ENCODE assay signal across 8 mouse cellular contexts in genomic region chr11:114657737-114658136, GRCm38 (mm10). TPM values are rescaled to one million over a fixed set of nuclear protein-coding genes. Genes with fewer than 3 reads are reported as not detected.
A peak's percentile ranks its signal among the peaks of the same experiment; 100 is the strongest.
DNase-seq lines count a peak whose midpoint lies in the region; ATAC-seq and TF ChIP-seq lines count a peak whose summit lies in the region.

No protein-coding gene starts in this region.

- 16% methylated on average over 7 of the region's 7 CpGs for WGBS in intestine, postnatal 0 days
- WGBS in intestine, embryonic 16.5 days: 12% methylated on average over 7 of the region's 7 CpGs
- 24% methylated on average over 7 of the region's 7 CpGs for WGBS in hindbrain, embryonic 11.5 days
- WGBS in liver, embryonic 14.5 days (ENCODE audit: insufficient replicate concordance): 18% methylated on average over 7 of the region's 7 CpGs

- no peak overlapping the region for H3K4me3 ChIP-seq in intestine, postnatal 0 days (ENCODE audit: low read depth, low read length)
- H3K4me3 ChIP-seq in intestine, embryonic 16.5 days (ENCODE audit: low read length): no peak overlapping the region
- no peak overlapping the region for H3K4me3 ChIP-seq in MEL (ENCODE audit: control insufficient read depth in 1 of 2, insufficient read depth in 1 of 2, low read depth in 2 of 2, low read length in 2 of 2)
- no peak overlapping the region for H3K4me3 ChIP-seq in hindbrain, embryonic 11.5 days (ENCODE audit: low read depth, low read length)
- H3K4me3 ChIP-seq in liver, embryonic 14.5 days (ENCODE audit: insufficient read depth in 1 of 2, low read depth in 2 of 2, low read length in 2 of 2): no peak overlapping the region

- H3K9me3 ChIP-seq in intestine, postnatal 0 days (ENCODE audit: control insufficient read depth): no peaks in the 10 kb centered on the region
- H3K9me3 ChIP-seq in intestine, embryonic 16.5 days (ENCODE audit: control insufficient read depth, low read length): no peaks in the 10 kb centered on the region
- no peaks in the 10 kb centered on the region for H3K9me3 ChIP-seq in MEL (replicated peaks; ENCODE audit: insufficient read depth, low read length)
- no peaks in the 10 kb centered on the region for H3K9me3 ChIP-seq in hindbrain, embryonic 11.5 days (ENCODE audit: control insufficient read depth, low read length)
- H3K9me3 ChIP-seq in liver, embryonic 14.5 days (ENCODE audit: control insufficient read depth, low read length): no peaks in the 10 kb centered on the region

- no peak for TF ChIP-seq EP300 in MEL (IDR thresholded peaks at IDR 0.05; ENCODE audit: low read depth in 1 of 2, low read length in 2 of 2)
- TF ChIP-seq EP300 in liver, embryonic 14.5 days (IDR thresholded peaks at IDR 0.05; ENCODE audit: low read depth): no peak

- H3K4me2 ChIP-seq in intestine, postnatal 0 days (replicated peaks; ENCODE audit: low read depth): no peak overlapping the region
- H3K4me2 ChIP-seq in intestine, embryonic 16.5 days (ENCODE audit: low read depth, low read length): no peak overlapping the region
- no peak overlapping the region for H3K4me2 ChIP-seq in hindbrain, embryonic 11.5 days (replicated peaks; ENCODE audit: low read depth, low read length)
- H3K4me2 ChIP-seq in liver, embryonic 14.5 days (ENCODE audit: low read depth): no peak overlapping the region

- ATAC-seq in intestine, postnatal 0 days: no peak
- ATAC-seq in intestine, embryonic 16.5 days: no peak
- peak; percentile 49; the same call in 1 of the 2 replicates for ATAC-seq in hindbrain, embryonic 11.5 days (ENCODE audit: low FRiP score)
- ATAC-seq in liver, embryonic 14.5 days (ENCODE audit: insufficient read depth): no peak
- no peak for ATAC-seq in erythroid progenitor cell, adult 5-6 weeks (replicated peaks; ENCODE audit: low FRiP score, poor library complexity, severe bottlenecking)

- TF ChIP-seq CTCF in intestine, postnatal 0 days (IDR thresholded peaks at IDR 0.05; ENCODE audit: low read depth): peak; percentile 73
- TF ChIP-seq CTCF in MEL (IDR thresholded peaks at IDR 0.05 in 2 of 3, conservative IDR thresholded peaks at IDR 0.05 in 1 of 3; ENCODE audit: control insufficient read depth in 1 of 3, insufficient read depth in 1 of 3, low read depth in 2 of 3, low read length in 3 of 3, poor library complexity in 1 of 3, severe bottlenecking in 1 of 3): peak; percentile 56 to 94 (median 73)
- peak; percentile 84 for TF ChIP-seq CTCF in liver, embryonic 14.5 days (IDR thresholded peaks at IDR 0.05; ENCODE audit: low read depth)

- no peak for TF ChIP-seq POLR2A in MEL (IDR thresholded peaks at IDR 0.05; ENCODE audit: control insufficient read depth in 1 of 2, insufficient read depth in 1 of 2, low read depth in 1 of 2, low read length in 2 of 2, poor library complexity in 1 of 2)

- no peak overlapping the region for H3K9ac ChIP-seq in intestine, postnatal 0 days (ENCODE audit: low read depth, low read length)
- no peak overlapping the region for H3K9ac ChIP-seq in intestine, embryonic 16.5 days (ENCODE audit: low read depth, low read length)
- no peak overlapping the region for H3K9ac ChIP-seq in MEL (ENCODE audit: control insufficient read depth, low read depth, low read length, poor library complexity, severe bottlenecking)
- H3K9ac ChIP-seq in hindbrain, embryonic 11.5 days (ENCODE audit: low read depth, low read length): no peak overlapping the region
- H3K9ac ChIP-seq in liver, embryonic 14.5 days (replicated peaks): no peak overlapping the region

- peak; percentile 20 for TF ChIP-seq RAD21 in MEL (IDR thresholded peaks at IDR 0.05; ENCODE audit: low read depth, low read length)

- no peaks in the 10 kb centered on the region for H3K36me3 ChIP-seq in intestine, postnatal 0 days (ENCODE audit: control insufficient read depth, insufficient read depth)
- no peaks in the 10 kb centered on the region for H3K36me3 ChIP-seq in intestine, embryonic 16.5 days (ENCODE audit: control insufficient read depth, insufficient read depth, low read length)
- H3K36me3 ChIP-seq in MEL (ENCODE audit: control insufficient read depth in 1 of 2, insufficient read depth in 2 of 2, low read length in 2 of 2): no peaks in the 10 kb centered on the region
- no peaks in the 10 kb centered on the region for H3K36me3 ChIP-seq in hindbrain, embryonic 11.5 days (ENCODE audit: control insufficient read depth, insufficient read depth, low read length)
- H3K36me3 ChIP-seq in liver, embryonic 14.5 days (replicated peaks; ENCODE audit: control insufficient read depth, insufficient read depth, low read depth): no peaks in the 10 kb centered on the region

- H3K4me1 ChIP-seq in intestine, postnatal 0 days (replicated peaks; ENCODE audit: control insufficient read depth, insufficient read depth, low read length): no peaks in the 10 kb centered on the region
- no peaks in the 10 kb centered on the region for H3K4me1 ChIP-seq in intestine, embryonic 16.5 days (ENCODE audit: control insufficient read depth, insufficient read depth, low read length)
- no peaks in the 10 kb centered on the region for H3K4me1 ChIP-seq in MEL (ENCODE audit: control insufficient read depth in 1 of 2, insufficient read depth in 2 of 2, low read length in 2 of 2)
- H3K4me1 ChIP-seq in hindbrain, embryonic 11.5 days (replicated peaks; ENCODE audit: control insufficient read depth, insufficient read depth, low read length): no peaks in the 10 kb centered on the region
- H3K4me1 ChIP-seq in liver, embryonic 14.5 days (replicated peaks; ENCODE audit: control insufficient read depth in 2 of 2, insufficient read depth in 2 of 2, low read length in 1 of 2): no peaks in the 10 kb centered on the region

- DNase-seq in MEL (ENCODE audit: low read depth, low spot score): peak; percentile 49
- peak; percentile 71 to 81 for DNase-seq in cerebellum, postnatal 25 days
- peak; percentile 88 for DNase-seq in hindbrain, embryonic 11.5 days (ENCODE audit: low spot score)
- DNase-seq in liver, embryonic 14.5 days (ENCODE audit: low read depth in 3 of 3, low spot score in 3 of 3): no peak
- DNase-seq in neural tube, embryonic 10.5 days (ENCODE audit: extremely low spot score, low spot score): peak; percentile 79

- H3K27me3 ChIP-seq in intestine, postnatal 0 days (replicated peaks; ENCODE audit: control insufficient read depth, insufficient read depth, low read length): 0 out of 2 replicates have a peak, but pooled peaks cover 12% of the 10 kb centered on the region
- peaks cover 4% of the 10 kb centered on the region; the same call in 1 of the 2 replicates for H3K27me3 ChIP-seq in intestine, embryonic 16.5 days (replicated peaks; ENCODE audit: control insufficient read depth, insufficient read depth, low read length)
- H3K27me3 ChIP-seq in MEL (ENCODE audit: control insufficient read depth in 1 of 2, insufficient read depth in 2 of 2, low read length in 2 of 2): no peaks in the 10 kb centered on the region
- no peaks in the 10 kb centered on the region for H3K27me3 ChIP-seq in hindbrain, embryonic 11.5 days (ENCODE audit: control insufficient read depth, insufficient read depth, low read length)
- H3K27me3 ChIP-seq in liver, embryonic 14.5 days (ENCODE audit: control insufficient read depth, insufficient read depth, low read length): no peaks in the 10 kb centered on the region; the same call in 1 of the 2 replicates

- no peak overlapping the region for H3K27ac ChIP-seq in intestine, postnatal 0 days (ENCODE audit: low read depth, low read length)
- H3K27ac ChIP-seq in intestine, embryonic 16.5 days (ENCODE audit: low read length): no peak overlapping the region
- no peak overlapping the region for H3K27ac ChIP-seq in MEL (ENCODE audit: control insufficient read depth, low read depth, low read length)
- H3K27ac ChIP-seq in hindbrain, embryonic 11.5 days (ENCODE audit: low read depth, low read length): 0 out of 2 replicates have a peak overlapping the region, but pooled peaks have one; percentile 30
- no peak overlapping the region for H3K27ac ChIP-seq in liver, embryonic 14.5 days

- H3K79me2 ChIP-seq in MEL (ENCODE audit: control insufficient read depth, insufficient read depth, low read length, poor library complexity): no peaks in the 10 kb centered on the region

TF ChIP-seq in MEL, 35 proteins besides CTCF, POLR2A, EP300 and RAD21:
- TF ChIP-seq UBTF (IDR thresholded peaks at IDR 0.05; ENCODE audit: borderline replicate concordance, insufficient read depth, low read depth, low read length): no peak
- peak; percentile 50 for TF ChIP-seq SMC3 (IDR thresholded peaks at IDR 0.05; ENCODE audit: low read depth, low read length)

RNA-seq across cellular contexts. Expression of gene Rpl38, which starts 10.6 kb away (rescaled TPM):
- 922 and 935 TPM in 2 replicates for polyA plus RNA-seq in intestine, postnatal 0 days (2015; fragmentation: Nextera tagmentation; extraction: Ambion mirVana)
- polyA plus RNA-seq in intestine, embryonic 16.5 days (2015; fragmentation: Nextera tagmentation; extraction: Ambion mirVana): 894 and 926 TPM in 2 replicates
- total RNA-seq in MEL (2012; rRNA removed): 4,892 and 5,142 TPM in 2 replicates
- polyA plus RNA-seq in MEL (2012; ENCODE audit: insufficient read depth in 1 of 2, insufficient read length in 2 of 2, low read depth in 1 of 2, low replicate concordance in 2 of 2, missing spikeins in 1 of 2): 1,000 to 10,000 TPM in 1 of 2 experiments, 100 to 1,000 TPM in 1; 851 to 1,236 TPM
- 833 and 865 TPM in 2 replicates for polyA plus RNA-seq in hindbrain, embryonic 11.5 days (2014; fragmentation: Nextera tagmentation; extraction: Ambion mirVana)
- 758 and 1,654 TPM in 2 replicates for polyA plus RNA-seq in liver, embryonic 14.5 days (2012; rRNA removed)
- 899 and 926 TPM in 2 replicates for polyA plus RNA-seq in liver, embryonic 14.5 days (2014; fragmentation: Nextera tagmentation; extraction: Ambion mirVana)
- 369 and 378 TPM in 2 replicates for total RNA-seq in erythroid progenitor cell, adult 5-6 weeks (2015; ENCODE audit: low replicate concordance)
- total RNA-seq in erythroid progenitor cell, adult 5-6 weeks (2017; ENCODE audit: low replicate concordance): 367 and 731 TPM in 2 replicates

RNA-seq across cellular contexts. Expression of gene Ttyh2, which starts 17.5 kb away (rescaled TPM):
- 73.4 and 80.0 TPM in 2 replicates for polyA plus RNA-seq in intestine, postnatal 0 days (2015; fragmentation: Nextera tagmentation; extraction: Ambion mirVana)
- polyA plus RNA-seq in intestine, embryonic 16.5 days (2015; fragmentation: Nextera tagmentation; extraction: Ambion mirVana): 39.1 and 48.3 TPM in 2 replicates
- total RNA-seq in MEL (2012; rRNA removed): 9.7 and 10.4 TPM in 2 replicates
- 1 to 10 TPM in 1 of 2 experiments, not detected in 1; 7.2 TPM for polyA plus RNA-seq in MEL (2012; ENCODE audit: insufficient read depth in 1 of 2, insufficient read length in 2 of 2, low read depth in 1 of 2, low replicate concordance in 2 of 2, missing spikeins in 1 of 2)
- polyA plus RNA-seq in hindbrain, embryonic 11.5 days (2014; fragmentation: Nextera tagmentation; extraction: Ambion mirVana): 15.3 and 16.0 TPM in 2 replicates
- polyA plus RNA-seq in liver, embryonic 14.5 days (2012; rRNA removed): 2.7 and 2.9 TPM in 2 replicates
- 6.4 and 6.5 TPM in 2 replicates for polyA plus RNA-seq in liver, embryonic 14.5 days (2014; fragmentation: Nextera tagmentation; extraction: Ambion mirVana)
- total RNA-seq in erythroid progenitor cell, adult 5-6 weeks (2015; ENCODE audit: low replicate concordance): 1.3 and 1.8 TPM in 2 replicates
- total RNA-seq in erythroid progenitor cell, adult 5-6 weeks (2017; ENCODE audit: low replicate concordance): 1.6 and 2.4 TPM in 2 replicates

Comparison
In these comparisons a context has a peak if more than half of its experiments do, and no peak if none do; other contexts are left out.
1. DNase-seq: peak in MEL (single experiment), cerebellum, postnatal 25 days (2 of 2), hindbrain, embryonic 11.5 days (single experiment) and neural tube, embryonic 10.5 days (single experiment); none in liver, embryonic 14.5 days (0 of 3).
2. Peak in every context shown above with its lines, with median percentiles within 50 percentile points of each other: CTCF ChIP-seq.